Mouse (Mus musculus): ENCODE results near the gene A230072I06Rik. TPM values are rescaled to one million over a fixed set of nuclear protein-coding genes. Genes with fewer than 3 reads are reported as not detected.
A peak's percentile ranks its signal among the peaks of the same experiment; 100 is the strongest.

The A230072I06Rik gene
- 0.09 and 0.15 TPM in 2 replicates for polyA plus RNA-seq (2015; fragmentation: Nextera tagmentation; extraction: Ambion mirVana)

DNA sequence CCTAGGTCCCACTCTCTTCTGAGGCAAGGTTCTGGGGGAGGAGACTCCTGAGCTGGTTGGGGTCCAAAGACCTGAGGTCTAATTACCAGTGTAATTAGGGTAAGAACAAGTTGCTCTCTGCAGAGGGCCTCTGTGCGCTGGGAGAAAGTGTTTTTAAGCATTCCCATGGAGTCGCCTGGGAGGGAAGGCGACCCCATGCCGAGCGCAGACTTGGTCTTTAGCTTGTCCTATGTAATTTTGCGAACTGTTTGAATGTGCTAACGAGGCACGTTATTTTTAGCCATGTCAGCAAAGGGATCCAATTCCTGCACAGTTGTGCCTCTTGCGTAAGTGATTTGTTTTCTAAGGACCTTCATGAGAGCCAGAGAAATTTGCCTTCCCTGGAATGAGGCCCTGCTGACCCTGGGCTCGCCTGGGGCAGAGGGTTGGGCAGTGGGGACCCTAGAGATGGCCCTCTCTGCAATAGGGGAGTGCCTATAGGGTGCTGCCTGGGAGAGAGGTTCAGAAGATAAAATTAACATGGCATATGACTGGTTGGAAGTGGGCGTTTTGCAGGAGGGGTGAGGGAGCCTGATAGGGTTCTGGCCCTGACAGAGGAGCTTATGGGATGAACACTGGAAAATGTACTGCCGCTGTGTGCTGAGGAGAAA lies at the start of gene A230072I06Rik:
Gene A230072I06Rik, plus strand, starts transcription at position 157 of the 650 bp plus-strand sequence.
- 39% methylated on average over 12 of the region's 12 CpGs for WGBS
- Histone ChIP-seq H3K36me3 (replicated peaks) (no peaks in the 10 kb centered on the region), H3K4me1 (no peaks in the 10 kb centered on the region), H3K27me3 (replicated peaks) (peaks cover 5% of the 10 kb centered on the region; the same call in 1 of the 2 replicates), H3K9me3 (no peaks in the 10 kb centered on the region), H3K4me2 (no peak within 1 kb of the TSS), H3K4me3 (no peak within 1 kb of the TSS), H3K9ac (no peak within 1 kb of the TSS), H3K27ac (no peak within 1 kb of the TSS)
- ATAC-seq (replicated peaks): no peak

DNA sequence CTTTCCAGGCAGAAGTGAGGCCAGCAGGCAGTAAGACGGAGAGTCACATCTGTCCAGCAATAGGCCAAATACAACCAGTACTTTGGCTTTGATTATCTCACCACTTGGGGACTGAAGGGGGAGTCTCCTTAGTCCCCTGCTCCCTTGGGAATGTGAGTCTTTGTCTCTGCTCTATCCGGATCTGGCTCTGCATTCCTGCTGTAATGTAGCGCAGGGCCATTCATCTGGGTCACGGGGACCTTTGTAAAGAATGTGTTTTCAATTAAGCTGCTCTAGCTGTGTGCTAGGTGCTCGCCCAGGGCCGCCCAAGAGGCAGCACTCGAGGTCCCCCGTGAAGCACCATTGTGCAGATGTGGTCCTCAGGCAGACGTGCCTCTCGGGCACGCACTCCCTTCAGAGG lies 44.6 kb upstream of the A230072I06Rik start:
- no peak overlapping the region for H3K4me3 ChIP-seq

DNA sequence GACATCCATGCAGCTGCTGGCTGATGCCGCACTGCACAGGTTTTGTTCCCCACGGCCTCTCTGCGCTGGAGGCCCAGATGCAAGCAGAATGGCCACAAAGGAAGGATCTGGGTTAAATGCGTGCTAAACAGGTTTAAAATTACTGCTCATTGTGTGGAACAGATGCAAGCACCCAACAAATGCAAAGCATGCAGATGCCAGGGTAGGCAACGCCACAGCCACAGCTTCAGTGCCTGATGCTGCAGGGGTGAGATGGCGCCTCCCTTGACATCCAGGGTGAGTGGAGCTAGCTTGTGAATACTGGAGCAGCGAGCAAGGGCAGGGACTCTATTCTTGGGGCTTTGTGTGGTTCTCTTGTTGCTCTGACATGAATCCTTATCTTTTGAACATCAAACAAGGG lies 39.8 kb upstream of the A230072I06Rik start:
- Histone ChIP-seq H3K4me3 (no peak overlapping the region), H3K9ac (no peak overlapping the region), H3K4me1 (peaks cover 6% of the 10 kb centered on the region), H3K36me3 (replicated peaks) (no peaks in the 10 kb centered on the region), H3K4me2 (no peak overlapping the region), H3K27ac (no peak overlapping the region), H3K27me3 (replicated peaks) (0 out of 2 replicates have a peak, but pooled peaks cover 3% of the 10 kb centered on the region), H3K9me3 (no peaks in the 10 kb centered on the region)
- ATAC-seq (replicated peaks): no peak
- WGBS: 57% methylated on average over 7 of the region's 7 CpGs

More for the DNA sequence above, 44.6 kb upstream of the A230072I06Rik start:
- no peaks in the 10 kb centered on the region for H3K9me3 ChIP-seq
- 0 out of 2 replicates have a peak, but pooled peaks cover 3% of the 10 kb centered on the region for H3K27me3 ChIP-seq (replicated peaks)
- WGBS: 22% methylated on average over 11 of the region's 11 CpGs
- H3K36me3 ChIP-seq (replicated peaks): no peaks in the 10 kb centered on the region
- no peak overlapping the region for H3K4me2 ChIP-seq
- peaks cover 7% of the 10 kb centered on the region for H3K4me1 ChIP-seq
- no peak overlapping the region for H3K9ac ChIP-seq
- H3K27ac ChIP-seq: no peak overlapping the region
- ATAC-seq (replicated peaks): no peak

DNA sequence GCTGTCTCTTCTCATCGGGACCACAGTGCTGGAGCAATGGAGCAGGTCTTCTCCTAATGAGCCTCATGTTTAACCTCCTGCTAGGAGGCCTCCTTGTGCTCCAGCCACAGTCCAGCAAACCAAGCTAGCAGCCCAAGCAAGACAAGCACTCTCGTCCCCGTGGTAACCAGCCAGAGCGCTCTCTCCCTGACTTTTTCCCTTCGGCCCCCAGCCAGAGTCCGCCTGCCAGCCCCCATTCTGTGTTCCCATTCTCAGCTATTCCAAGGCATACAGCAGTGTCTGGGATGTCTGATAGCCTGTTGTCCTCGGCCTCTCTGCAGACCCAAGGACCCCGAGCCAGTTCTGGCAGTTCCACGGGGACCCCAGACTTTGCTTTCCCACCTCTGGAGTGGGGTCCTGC lies 38.5 kb upstream of the A230072I06Rik start:
- no peaks in the 10 kb centered on the region for H3K9me3 ChIP-seq
- no peak overlapping the region for H3K4me3 ChIP-seq
- H3K9ac ChIP-seq: no peak overlapping the region
- no peak overlapping the region for H3K4me2 ChIP-seq
- WGBS: 55% methylated on average over 9 of the region's 9 CpGs
- no peak for ATAC-seq (replicated peaks)
- no peak overlapping the region for H3K27ac ChIP-seq
- no peaks in the 10 kb centered on the region for H3K4me1 ChIP-seq
- H3K36me3 ChIP-seq (replicated peaks): no peaks in the 10 kb centered on the region
- 0 out of 2 replicates have a peak, but pooled peaks cover 3% of the 10 kb centered on the region for H3K27me3 ChIP-seq (replicated peaks)

DNA sequence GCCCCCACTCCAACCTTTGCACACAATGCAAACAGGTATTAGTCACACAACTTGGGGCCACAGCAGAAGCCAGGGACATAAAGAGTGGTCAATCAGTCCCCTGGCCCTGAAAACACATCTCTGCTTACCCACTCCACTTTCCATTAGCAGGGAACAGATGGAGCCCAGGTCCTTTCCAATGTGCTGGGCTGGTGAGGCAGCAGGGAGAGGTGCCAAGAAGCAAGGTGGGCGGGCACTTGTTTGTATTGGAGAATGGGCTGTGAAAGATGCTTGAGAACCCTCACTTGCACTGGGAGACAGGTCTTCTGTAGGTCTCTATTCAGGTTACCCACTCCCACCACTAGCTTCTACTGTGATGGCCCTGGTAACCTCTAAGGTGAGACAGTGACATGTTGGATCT lies 34.9 kb upstream of the A230072I06Rik start:
- no peaks in the 10 kb centered on the region for H3K9me3 ChIP-seq
- H3K4me3 ChIP-seq: no peak overlapping the region
- H3K4me2 ChIP-seq: no peak overlapping the region
- 79% methylated on average over 1 of the region's 1 CpGs for WGBS
- H3K9ac ChIP-seq: no peak overlapping the region
- H3K4me1 ChIP-seq: no peaks in the 10 kb centered on the region
- no peaks in the 10 kb centered on the region for H3K36me3 ChIP-seq (replicated peaks)
- ATAC-seq (replicated peaks): no peak
- no peak overlapping the region for H3K27ac ChIP-seq
- 0 out of 2 replicates have a peak, but pooled peaks cover 4% of the 10 kb centered on the region for H3K27me3 ChIP-seq (replicated peaks)

DNA sequence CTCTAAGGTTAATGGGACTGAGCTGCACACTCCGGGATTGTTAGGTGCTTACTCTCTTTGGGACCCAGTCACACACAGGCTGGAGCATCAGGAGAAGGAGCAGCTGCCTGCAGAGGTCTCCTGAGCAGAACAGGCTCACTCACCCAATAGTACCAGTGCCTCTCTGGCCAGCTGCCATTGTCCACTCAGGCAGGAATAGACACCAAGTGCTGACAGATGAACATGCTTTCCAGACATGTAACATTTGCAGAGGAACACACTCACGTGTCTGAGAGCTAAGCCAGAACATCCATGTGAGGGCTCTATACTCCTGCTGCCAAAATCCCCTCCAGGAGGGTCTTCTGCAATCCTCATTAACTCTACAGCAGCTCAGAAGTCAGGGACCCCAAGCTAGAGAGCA lies 18.7 kb upstream of the A230072I06Rik start:
- no peak for ATAC-seq (replicated peaks)
- Histone ChIP-seq H3K9ac (no peak overlapping the region), H3K9me3 (no peaks in the 10 kb centered on the region), H3K27me3 (replicated peaks) (no peaks in the 10 kb centered on the region), H3K4me1 (no peaks in the 10 kb centered on the region), H3K27ac (no peak overlapping the region), H3K4me2 (no peak overlapping the region), H3K36me3 (replicated peaks) (no peaks in the 10 kb centered on the region), H3K4me3 (no peak overlapping the region)
- 91% methylated on average over 2 of the region's 2 CpGs for WGBS

DNA sequence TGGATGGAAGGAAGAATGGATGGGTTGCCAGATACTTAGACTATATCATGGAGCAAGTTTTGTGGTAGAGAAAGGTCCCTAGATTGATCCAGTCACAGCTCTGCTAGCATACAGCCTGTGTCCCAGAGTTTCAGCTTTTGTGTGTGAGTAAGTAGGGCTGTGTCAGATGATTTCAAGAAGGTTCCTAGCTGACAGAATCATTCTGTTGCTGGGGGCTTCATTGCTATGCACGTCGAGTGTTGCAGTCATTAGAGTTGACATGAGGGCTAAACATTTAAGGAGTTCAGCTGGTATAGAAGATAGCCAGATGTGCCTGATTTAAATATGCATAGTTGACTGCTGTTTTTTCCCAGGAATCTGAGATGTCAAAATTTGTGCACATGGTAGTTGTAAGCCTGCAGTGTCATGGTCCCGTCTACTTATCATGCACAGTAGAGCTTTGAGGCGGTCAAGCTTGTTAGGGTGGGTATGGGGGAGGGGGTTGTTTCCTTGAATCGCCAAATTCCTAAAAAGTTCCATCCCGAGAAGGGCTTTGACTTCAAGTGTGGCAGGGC lies 18.1 kb upstream of the A230072I06Rik start:
- H3K36me3 ChIP-seq (replicated peaks): no peaks in the 10 kb centered on the region
- H3K4me2 ChIP-seq: no peak overlapping the region
- ATAC-seq (replicated peaks): no peak
- H3K4me3 ChIP-seq: no peak overlapping the region
- no peaks in the 10 kb centered on the region for H3K4me1 ChIP-seq
- no peaks in the 10 kb centered on the region for H3K27me3 ChIP-seq (replicated peaks)
- H3K9ac ChIP-seq: no peak overlapping the region
- H3K9me3 ChIP-seq: no peaks in the 10 kb centered on the region
- no peak overlapping the region for H3K27ac ChIP-seq
- 72% methylated on average over 6 of the region's 6 CpGs for WGBS

DNA sequence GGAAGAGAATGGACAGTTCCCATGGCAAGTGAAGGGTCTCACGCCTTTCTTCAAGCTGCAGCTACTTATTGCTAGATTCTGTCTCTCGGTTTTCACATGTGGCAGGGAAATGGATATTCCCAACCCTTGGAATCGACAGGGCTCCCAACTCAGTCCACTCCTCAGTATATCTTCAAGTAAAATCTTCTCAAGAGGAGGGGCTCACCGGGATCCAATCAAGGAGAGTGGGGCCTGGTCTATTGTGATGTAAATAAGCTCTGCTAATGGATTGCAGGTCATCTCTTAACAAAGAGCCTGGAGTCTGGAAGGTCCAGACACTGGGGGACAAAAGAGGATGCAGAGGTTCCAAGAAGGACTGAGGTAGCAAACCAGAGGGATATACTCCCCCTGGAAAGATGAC lies 17.1 kb upstream of the A230072I06Rik start:
- H3K27me3 ChIP-seq (replicated peaks): 0 out of 2 replicates have a peak, but pooled peaks cover 3% of the 10 kb centered on the region
- H3K9ac ChIP-seq: no peak overlapping the region
- H3K4me1 ChIP-seq: no peaks in the 10 kb centered on the region
- no peaks in the 10 kb centered on the region for H3K36me3 ChIP-seq (replicated peaks)
- H3K27ac ChIP-seq: no peak overlapping the region
- H3K4me2 ChIP-seq: no peak overlapping the region
- no peak overlapping the region for H3K4me3 ChIP-seq
- no peak for ATAC-seq (replicated peaks)
- no peaks in the 10 kb centered on the region for H3K9me3 ChIP-seq
- 46% methylated on average over 4 of the region's 4 CpGs for WGBS

DNA sequence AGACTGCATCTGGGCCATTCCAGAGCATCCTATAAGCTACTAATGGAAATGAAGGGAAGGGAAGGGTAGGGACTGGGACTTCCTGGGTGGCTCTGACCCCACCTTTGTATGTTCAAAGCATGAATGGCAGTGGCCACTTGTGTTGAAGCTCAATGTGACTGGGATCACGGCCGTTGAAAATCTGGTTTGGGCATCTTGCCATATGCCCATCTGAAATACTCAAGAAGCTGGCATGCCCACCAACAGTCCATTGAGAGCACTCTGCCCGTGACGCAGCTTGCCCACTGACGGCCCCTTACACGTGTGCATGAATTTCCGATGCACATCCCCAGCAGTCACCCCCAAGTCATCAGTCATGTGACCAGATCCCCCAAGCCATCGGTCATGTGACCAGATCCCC lies 13.6 kb upstream of the A230072I06Rik start:
- Histone ChIP-seq H3K9me3 (no peaks in the 10 kb centered on the region), H3K27me3 (replicated peaks) (peaks cover 3% of the 10 kb centered on the region; the same call in 1 of the 2 replicates), H3K4me1 (peaks cover 4% of the 10 kb centered on the region; the same call in 1 of the 2 replicates), H3K27ac (no peak overlapping the region), H3K9ac (no peak overlapping the region), H3K4me3 (no peak overlapping the region), H3K4me2 (no peak overlapping the region), H3K36me3 (replicated peaks) (no peaks in the 10 kb centered on the region)
- 85% methylated on average over 8 of the region's 8 CpGs for WGBS
- ATAC-seq (replicated peaks): no peak

DNA sequence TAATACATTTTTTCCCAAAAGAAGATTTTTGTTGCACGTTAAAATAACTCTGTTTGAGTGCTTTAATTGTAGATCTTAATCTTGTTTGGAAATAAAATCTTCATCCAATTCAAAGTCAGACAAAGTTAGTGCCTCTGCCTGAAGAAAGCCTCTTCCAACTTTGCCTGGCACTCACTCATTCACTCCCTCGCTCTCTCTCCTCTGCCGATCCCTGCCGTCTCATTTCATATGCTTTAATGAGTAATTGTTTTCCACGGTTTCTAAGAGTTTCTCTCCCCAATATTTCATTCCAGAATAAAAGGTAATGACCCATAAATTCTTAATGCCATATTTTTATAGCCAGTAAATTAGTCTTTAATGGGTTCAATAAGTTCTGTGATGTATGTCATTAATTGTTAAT lies 10.8 kb upstream of the A230072I06Rik start:
- Histone ChIP-seq H3K4me3 (no peak overlapping the region), H3K36me3 (replicated peaks) (no peaks in the 10 kb centered on the region), H3K9me3 (no peaks in the 10 kb centered on the region), H3K4me2 (no peak overlapping the region), H3K27ac (no peak overlapping the region), H3K27me3 (replicated peaks) (peaks cover 3% of the 10 kb centered on the region; the same call in 1 of the 2 replicates), H3K4me1 (peaks cover 4% of the 10 kb centered on the region; the same call in 1 of the 2 replicates), H3K9ac (no peak overlapping the region)
- 37% methylated on average over 5 of the region's 5 CpGs for WGBS
- no peak for ATAC-seq (replicated peaks)

DNA sequence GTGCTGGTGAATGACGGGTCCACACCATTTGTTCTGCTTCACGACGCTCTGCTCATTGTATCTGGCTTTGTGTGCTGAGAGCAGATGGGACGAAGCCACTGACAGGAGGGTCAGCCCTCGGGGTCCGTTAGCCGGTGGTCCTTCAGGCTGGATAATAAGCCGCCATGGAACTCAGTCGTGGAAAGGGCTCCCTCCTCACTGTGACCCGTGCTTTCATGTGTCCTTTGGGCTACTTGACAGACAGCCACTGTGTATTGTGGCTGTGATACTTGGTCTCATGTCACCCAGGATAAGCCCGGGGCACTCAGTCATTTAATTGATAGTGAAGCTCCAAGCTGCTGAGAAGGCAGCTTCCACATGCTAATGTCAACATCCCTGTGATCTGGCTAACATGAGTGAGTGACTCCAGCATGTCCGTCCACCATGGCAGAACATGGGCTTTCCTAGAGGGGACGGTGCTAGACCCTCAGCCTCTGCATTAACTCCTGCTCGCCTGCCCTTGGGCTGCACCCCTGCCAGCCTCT lies 10.3 kb upstream of the A230072I06Rik start:
- ATAC-seq (replicated peaks): peak; percentile 69
- Histone ChIP-seq H3K27me3 (replicated peaks) (peaks cover 3% of the 10 kb centered on the region; the same call in 1 of the 2 replicates), H3K4me2 (no peak overlapping the region)

DNA sequence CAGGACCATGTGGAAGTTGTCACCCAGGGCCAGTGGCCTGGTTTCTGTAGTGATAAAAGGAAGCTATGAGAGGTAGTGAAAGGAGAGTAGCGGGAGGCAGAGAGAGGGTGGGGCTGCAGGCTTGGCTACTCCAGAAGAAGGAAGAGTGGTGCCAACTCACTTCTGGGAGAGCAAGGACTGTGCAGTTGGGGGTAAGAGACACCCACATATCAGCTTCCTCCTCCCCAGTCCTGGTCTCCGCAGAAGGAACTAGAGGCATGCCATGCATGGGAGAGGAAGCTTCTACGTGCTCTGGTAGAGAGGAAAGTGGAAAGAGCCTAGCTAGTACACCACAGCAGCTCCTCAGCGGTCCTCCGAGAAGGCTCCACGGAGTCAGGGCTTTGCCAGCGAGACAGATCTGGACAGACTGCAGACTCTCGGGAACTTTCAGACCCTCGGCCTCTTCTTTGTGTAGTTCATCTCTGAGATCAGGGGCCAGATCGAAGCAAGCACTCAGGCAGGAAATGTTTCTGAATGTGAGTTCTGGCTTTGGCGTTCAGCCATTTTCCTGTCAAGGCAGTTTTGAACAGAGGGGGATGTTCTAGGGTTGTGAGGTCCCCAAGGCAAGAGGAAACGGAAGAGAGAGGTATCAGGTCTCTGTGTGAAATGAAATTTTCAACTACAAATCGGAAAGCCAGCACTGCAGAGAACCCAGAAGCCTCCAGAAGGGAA lies 1.0 kb downstream of the A230072I06Rik start:
- H3K4me1 ChIP-seq: no peaks in the 10 kb centered on the region
- H3K27ac ChIP-seq: no peak overlapping the region
- 80% methylated on average over 13 of the region's 13 CpGs for whole genome bisulfite sequencing

More for the DNA sequence above, 10.3 kb upstream of the A230072I06Rik start:
- 22% methylated on average over 14 of the region's 14 CpGs for WGBS
- Histone ChIP-seq H3K9ac (no peak overlapping the region), H3K27ac (no peak overlapping the region), H3K4me1 (peaks cover 4% of the 10 kb centered on the region; the same call in 1 of the 2 replicates), H3K36me3 (replicated peaks) (no peaks in the 10 kb centered on the region), H3K9me3 (no peaks in the 10 kb centered on the region), H3K4me3 (no peak overlapping the region)

More for the DNA sequence above, 1.0 kb downstream of the A230072I06Rik start:
- Histone ChIP-seq H3K27me3 (replicated peaks) (peaks cover 5% of the 10 kb centered on the region; the same call in 1 of the 2 replicates), H3K4me3 (no peak overlapping the region), H3K9ac (no peak overlapping the region), H3K9me3 (no peaks in the 10 kb centered on the region), H3K4me2 (no peak overlapping the region), H3K36me3 (replicated peaks) (no peaks in the 10 kb centered on the region)
- no peak for ATAC-seq (replicated peaks)

All from midbrain, embryonic 15.5 days (tissue).